Mouse (Mus musculus) left cerebral cortex, postnatal 36 days (tissue): ENCODE data around the gene Gm17334. TPM values are rescaled to one million over a fixed set of nuclear protein-coding genes. Genes with fewer than 3 reads are reported as not detected.
"Not testable (repeated sequence)": the region's sequence is repeated elsewhere in the genome, so short reads cannot be mapped to it uniquely, and the experiment has no call there.

Source experiments
- DNase-seq, 2 experiments: peaks; one replicate each; pipeline ENCODE4 v3.0.0; 2021 to 2022; ENCODE audit warnings: low spot score in 2 of 2, mixed read lengths in 1 of 2
- intact Hi-C: fragments of 180-260 bp; cut with DNase I; formaldehyde crosslinking; loops from one replicate; pipeline ENCODE4 v1.15.1; 2025
- total RNA-seq, 2 experiments: library from RNA; stranded (reverse); gene quantifications; 2 replicates each; pipeline ENCODE4 v1.2.3; 2021

Gene Gm17334
- total RNA-seq, 2 experiments from 2014 or later = 0.96 to 1.2 TPM

GRCm38 (mm10) chr11:53758033-53758432 lies 15.0 kb downstream of the Gm17334 start:
- intact Hi-C loops, DNase-seq: not testable (repeated sequence)

GRCm38 (mm10) chr11:53757612-53758011 lies 15.4 kb downstream of the Gm17334 start:
- DNase-seq = no peak
- intact Hi-C loops = no loop called here

- intact Hi-C loops = no loop called here
- DNase-seq = no peak
Measured at GRCm38 (mm10) chr11:53755011-53755595, 17.9 kb downstream of the Gm17334 start.

- no peak for DNase-seq
- intact Hi-C loops = no loop called here
Measured at GRCm38 (mm10) chr11:53749716-53750352, 23.2 kb downstream of the Gm17334 start.

- intact Hi-C loops = no loop called here
Measured at GRCm38 (mm10) chr11:53749306-53749705, 23.7 kb downstream of the Gm17334 start.

GRCm38 (mm10) chr11:53748614-53749013 lies 24.4 kb downstream of the Gm17334 start:
- intact Hi-C loops = no loop called here
- DNase-seq = no peak

More at GRCm38 (mm10) chr11:53749306-53749705, 23.7 kb downstream of the Gm17334 start:
- DNase-seq = no peak

- DNase-seq = no peak
- intact Hi-C loops = no loop called here
Measured at GRCm38 (mm10) chr11:53747985-53748384, 25.0 kb downstream of the Gm17334 start.

- no peak for DNase-seq
Measured at GRCm38 (mm10) chr11:53745260-53745659, 27.7 kb downstream of the Gm17334 start.

GRCm38 (mm10) chr11:53742353-53742752 lies 30.6 kb downstream of the Gm17334 start:
- no peak for DNase-seq
- intact Hi-C loops = no loop called here

More at GRCm38 (mm10) chr11:53745260-53745659, 27.7 kb downstream of the Gm17334 start:
- intact Hi-C loops = no loop called here

- peak; percentile 35 to 45 for DNase-seq
- intact Hi-C loops = loop anchor here (2.0 to 5.0 kb wide), 2 partner anchors 113 to 270 kb away; no protein-coding TSS in a partner anchor
Measured at GRCm38 (mm10) chr11:53737573-53737946, 35.4 kb downstream of the Gm17334 start.

GRCm38 (mm10) chr11:53736771-53737572 lies 36.0 kb downstream of the Gm17334 start:
- intact Hi-C loops = loop anchor here (2.0 to 5.0 kb wide), 2 partner anchors 114 to 270 kb away; no protein-coding TSS in a partner anchor
- peak; percentile 74 for DNase-seq

GRCm38 (mm10) chr11:53735682-53736245 lies 37.2 kb downstream of the Gm17334 start:
- intact Hi-C loops = loop anchor here (2.0 to 5.0 kb wide), 2 partner anchors 115 to 268 kb away; no protein-coding TSS in a partner anchor
- DNase-seq = peak; percentile 30 to 48

GRCm38 (mm10) chr11:53734970-53735681 lies 37.9 kb downstream of the Gm17334 start:
- intact Hi-C loops = loop anchor here (5.0 kb wide), 1 partner anchor 268 kb away; no protein-coding TSS in a partner anchor
- no peak for DNase-seq

- intact Hi-C loops = no loop called here
- DNase-seq = no peak
Measured at GRCm38 (mm10) chr11:53734431-53734830, 38.6 kb downstream of the Gm17334 start.

- intact Hi-C loops = no loop called here
- DNase-seq = no peak
Measured at GRCm38 (mm10) chr11:53733824-53734223, 39.2 kb downstream of the Gm17334 start.

- DNase-seq = no peak
- intact Hi-C loops = no loop called here
Measured at GRCm38 (mm10) chr11:53732244-53732643, 40.7 kb downstream of the Gm17334 start.

GRCm38 (mm10) chr11:53731457-53731856 lies 41.5 kb downstream of the Gm17334 start:
- no peak for DNase-seq
- intact Hi-C loops = no loop called here
